Mouse (Mus musculus) CD4-positive, CD25-positive, alpha-beta regulatory T cell, adult 9 weeks (primary cell): ENCODE results near the gene Fam20c. TPM values are rescaled to one million over a fixed set of nuclear protein-coding genes. Genes with fewer than 3 reads are reported as not detected.

Source experiments
- polyA plus RNA-seq: library from polyadenylated mRNA; unstranded; fragments of 100-300 nt; shearing (Covaris generic); gene quantifications from one replicate; pipeline ENCODE4 v1.2.1, GENCODE M21; 2017

The Fam20c gene
- polyA plus RNA-seq, result 0.20 TPM

GRCm38 (mm10) chr5:138754303-138755120, at the start of gene Fam20c:
Fam20c (plus strand) TSS chr5:138754514.

GRCm38 (mm10) chr5:138819780-138820179, 65.5 kb downstream of the Fam20c start, which contains the start of gene Gm5294:
Gm5294 (plus strand) TSS chr5:138820080.

Other genes with a start within 250 kb of the Fam20c start
- not detected for gene 1700123K08Rik, start 189.8 kb upstream of the Fam20c start, polyA plus RNA-seq
- 80.1 TPM for gene Zfp68, start 134.8 kb upstream of the Fam20c start, polyA plus RNA-seq
- gene A430033K04Rik, start 131.7 kb upstream of the Fam20c start, polyA plus RNA-seq, result 8.5 TPM
- gene Gm5294, start 65.6 kb downstream of the Fam20c start, polyA plus RNA-seq, result not detected
- not detected for gene Pdgfa, start 242.9 kb downstream of the Fam20c start, polyA plus RNA-seq